Mouse (Mus musculus) liver, postnatal 0 days (tissue): ENCODE results near the gene Rtf2.

ENCODE experiments used
- CTCF ChIP-seq: sonication (generic); IDR thresholded peaks from 2 replicates; pipeline ENCODE4 v1.5.1; 2016; ENCODE audit warnings: antibody characterized with exemption, low read depth
- EP300 ChIP-seq: IDR thresholded peaks from 2 replicates; pipeline ENCODE4 v1.6.1; 2016; ENCODE audit warnings: antibody characterized with exemption, low read depth, mild to moderate bottlenecking

DNA sequence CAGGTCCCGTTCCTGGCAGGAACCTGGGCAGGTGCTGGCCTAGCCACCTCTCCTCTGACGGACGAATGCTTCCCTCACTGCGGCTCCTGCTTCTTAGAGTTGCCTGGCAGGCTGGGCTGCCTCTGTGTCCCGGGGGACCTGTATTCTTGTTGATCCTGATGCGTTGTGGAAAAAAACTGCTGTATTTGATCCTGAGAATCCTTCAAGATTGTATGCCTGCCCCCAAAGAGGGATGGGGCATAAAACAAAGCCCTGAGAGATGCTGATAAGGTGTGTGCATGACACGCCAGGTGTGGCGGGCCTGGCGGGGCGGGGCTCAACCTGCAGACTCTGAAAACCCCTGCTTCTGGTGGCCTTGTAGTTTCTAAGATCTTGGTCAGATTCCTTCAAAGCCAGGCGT, 18.1 kb downstream of the Rtf2 start, which contains the start of gene Gcnt7:
- TF ChIP-seq CTCF: no peak
- TF ChIP-seq EP300: no peak
